In the genomic region with DNA sequence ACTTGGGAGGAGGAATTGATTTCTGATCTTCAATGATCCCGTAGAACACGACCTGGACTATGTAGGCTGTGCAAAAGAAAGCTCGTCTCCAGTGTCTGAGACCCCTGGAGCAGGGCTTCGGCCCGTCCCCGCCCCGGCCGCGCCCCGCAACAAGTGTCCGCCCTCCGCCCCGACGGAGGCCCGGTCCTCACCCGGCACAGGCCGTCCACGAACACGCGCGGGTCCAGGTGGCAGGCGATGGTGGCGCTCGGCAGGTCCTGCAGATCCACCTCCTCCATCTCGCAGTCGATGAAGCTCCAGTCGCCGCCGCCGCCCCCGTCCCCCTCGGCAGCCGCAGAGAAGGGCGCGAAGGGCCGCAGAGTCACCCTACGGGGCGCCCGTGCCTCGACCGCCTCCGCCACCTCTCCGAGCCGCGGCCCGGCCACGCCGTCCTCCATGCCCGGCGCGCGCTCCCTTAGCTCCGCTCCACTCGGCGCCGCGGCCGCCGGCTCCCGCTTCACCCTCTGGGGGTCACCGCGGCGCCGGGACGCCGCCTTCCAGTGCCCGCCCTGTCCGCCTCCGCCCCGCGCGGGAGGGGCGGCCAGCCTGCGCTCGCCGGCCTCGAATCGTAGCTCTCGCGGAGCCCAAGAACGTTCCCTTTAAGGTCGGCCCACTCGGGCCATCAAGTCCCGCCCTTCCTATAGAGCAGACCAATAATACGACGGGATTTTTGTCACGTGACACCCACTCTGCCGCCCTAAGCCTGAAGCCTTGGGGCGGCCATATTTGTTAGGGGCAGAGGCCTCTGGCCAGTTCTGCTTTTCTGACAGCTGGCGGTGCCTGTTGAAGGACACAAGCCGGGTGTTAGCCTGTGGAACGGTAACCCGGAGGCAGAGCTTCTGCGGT, we compare ENCODE assay signal across 8 mouse cellular contexts. TPM values are rescaled to one million over a fixed set of nuclear protein-coding genes. Genes with fewer than 3 reads are reported as not detected.
DNase-seq lines count a peak whose midpoint lies in the region; ATAC-seq and TF ChIP-seq lines count a peak whose summit lies in the region.

No protein-coding gene starts in this region.

- peak overlapping the region; percentile 89 for H3K27ac ChIP-seq in forebrain, embryonic 10.5 days
- H3K27ac ChIP-seq in heart, embryonic 15.5 days = peak overlapping the region; percentile 83
- peak overlapping the region; percentile 59 for H3K27ac ChIP-seq in liver, embryonic 14.5 days
- no peak overlapping the region for H3K27ac ChIP-seq in neural tube, embryonic 11.5 days (ENCODE audit: low read depth, low read length)
- H3K27ac ChIP-seq in stomach, postnatal 0 days (replicated peaks) = peak overlapping the region; percentile 90

- H3K36me3 ChIP-seq in forebrain, embryonic 10.5 days (replicated peaks) = no peaks in the 10 kb centered on the region
- H3K36me3 ChIP-seq in heart, embryonic 15.5 days = no peaks in the 10 kb centered on the region
- no peaks in the 10 kb centered on the region for H3K36me3 ChIP-seq in liver, embryonic 14.5 days (replicated peaks; ENCODE audit: control insufficient read depth, insufficient read depth, low read depth)
- no peaks in the 10 kb centered on the region for H3K36me3 ChIP-seq in neural tube, embryonic 11.5 days (ENCODE audit: control insufficient read depth, insufficient read depth, low read length)
- no peaks in the 10 kb centered on the region for H3K36me3 ChIP-seq in stomach, postnatal 0 days (ENCODE audit: control insufficient read depth, insufficient read depth, low read length)

- peak; percentile 97 for ATAC-seq in heart, embryonic 15.5 days (replicated peaks; ENCODE audit: insufficient number of reproducible peaks, insufficient read depth, low FRiP score, low read depth)
- peak; percentile 99 for ATAC-seq in liver, embryonic 14.5 days (ENCODE audit: insufficient read depth)
- peak; percentile 99 for ATAC-seq in neural tube, embryonic 11.5 days (ENCODE audit: insufficient read depth, low FRiP score, low TSS enrichment)
- ATAC-seq in stomach, postnatal 0 days (ENCODE audit: low FRiP score, low TSS enrichment) = peak; percentile 97

- no peak for TF ChIP-seq EP300 in liver, embryonic 14.5 days (IDR thresholded peaks at IDR 0.05; ENCODE audit: low read depth)
- TF ChIP-seq EP300 in stomach, postnatal 0 days (optimal IDR thresholded peaks at IDR 0.05) = no peak

- H3K4me2 ChIP-seq in heart, embryonic 15.5 days = peak overlapping the region; percentile 82
- peak overlapping the region; percentile 98 for H3K4me2 ChIP-seq in liver, embryonic 14.5 days (ENCODE audit: low read depth)
- peak overlapping the region; percentile 81 for H3K4me2 ChIP-seq in neural tube, embryonic 11.5 days (ENCODE audit: low read depth)
- peak overlapping the region; percentile 86 for H3K4me2 ChIP-seq in stomach, postnatal 0 days (replicated peaks; ENCODE audit: low read depth)

- TF ChIP-seq CTCF in liver, embryonic 14.5 days (IDR thresholded peaks at IDR 0.05; ENCODE audit: low read depth) = peak; percentile 34
- no peak; the same call in none of the 2 replicates for TF ChIP-seq CTCF in stomach, postnatal 0 days (IDR thresholded peaks at IDR 0.05; ENCODE audit: low read depth)

- DNase-seq in CD8-positive naive resting alpha-beta T cell, adult 2 months (ENCODE audit: low read depth in 2 of 2, low spot score in 2 of 2) = peak; percentile 93 to 96
- peak; percentile 97 for DNase-seq in c-Kit-positive CD71-negative TER-119-negative erythroid progenitor cells, embryonic 14.5 days (ENCODE audit: low read depth)
- DNase-seq in forebrain, embryonic 10.5 days (ENCODE audit: extremely low spot score, low spot score) = peak; percentile 95
- peak; percentile 96 to 98 for DNase-seq in kidney, postnatal 25 days
- DNase-seq in liver, embryonic 14.5 days (ENCODE audit: low read depth in 3 of 3, low spot score in 3 of 3) = peak; percentile 97 to 98 (median 97)
- DNase-seq in neural tube, embryonic 11.5 days (ENCODE audit: low spot score) = peak; percentile 98
- peak; percentile 96 for DNase-seq in stomach, postnatal 0 days (ENCODE audit: low spot score)

- H3K9ac ChIP-seq in heart, embryonic 15.5 days = peak overlapping the region; percentile 92
- peak overlapping the region; percentile 86 for H3K9ac ChIP-seq in liver, embryonic 14.5 days (replicated peaks)
- H3K9ac ChIP-seq in neural tube, embryonic 11.5 days (ENCODE audit: low read length) = peak overlapping the region; percentile 75
- H3K9ac ChIP-seq in stomach, postnatal 0 days (ENCODE audit: low read length) = peak overlapping the region; percentile 86

- no peaks in the 10 kb centered on the region for H3K9me3 ChIP-seq in forebrain, embryonic 10.5 days
- no peaks in the 10 kb centered on the region for H3K9me3 ChIP-seq in heart, embryonic 15.5 days (replicated peaks)
- H3K9me3 ChIP-seq in liver, embryonic 14.5 days (ENCODE audit: control insufficient read depth, low read length) = no peaks in the 10 kb centered on the region
- H3K9me3 ChIP-seq in neural tube, embryonic 11.5 days (ENCODE audit: control insufficient read depth, low read length) = no peaks in the 10 kb centered on the region
- H3K9me3 ChIP-seq in stomach, postnatal 0 days (ENCODE audit: control insufficient read depth, low read length) = no peaks in the 10 kb centered on the region

- WGBS in forebrain, embryonic 10.5 days = under 1% methylated on average over 94 of the region's 94 CpGs
- WGBS in heart, embryonic 15.5 days = under 1% methylated on average over 87 of the region's 94 CpGs
- WGBS in liver, embryonic 14.5 days (ENCODE audit: insufficient replicate concordance) = 2% methylated on average over 59 of the region's 94 CpGs
- WGBS in neural tube, embryonic 11.5 days = under 1% methylated on average over 89 of the region's 94 CpGs
- under 1% methylated on average over 78 of the region's 94 CpGs for WGBS in stomach, postnatal 0 days

- H3K27me3 ChIP-seq in forebrain, embryonic 10.5 days (ENCODE audit: poor library complexity, severe bottlenecking) = no peaks in the 10 kb centered on the region
- no peaks in the 10 kb centered on the region for H3K27me3 ChIP-seq in heart, embryonic 15.5 days
- no peaks in the 10 kb centered on the region for H3K27me3 ChIP-seq in liver, embryonic 14.5 days (ENCODE audit: control insufficient read depth, insufficient read depth, low read length)
- H3K27me3 ChIP-seq in neural tube, embryonic 11.5 days (ENCODE audit: control insufficient read depth, insufficient read depth, low read length) = no peaks in the 10 kb centered on the region
- H3K27me3 ChIP-seq in stomach, postnatal 0 days (ENCODE audit: control insufficient read depth, insufficient read depth, low read length) = no peaks in the 10 kb centered on the region

- peaks cover 31% of the 10 kb centered on the region for H3K4me1 ChIP-seq in forebrain, embryonic 10.5 days
- H3K4me1 ChIP-seq in heart, embryonic 15.5 days (replicated peaks) = peaks cover 23% of the 10 kb centered on the region
- peaks cover 15 to 16% of the 10 kb centered on the region in 2 experiments for H3K4me1 ChIP-seq in liver, embryonic 14.5 days (replicated peaks; ENCODE audit: control insufficient read depth in 2 of 2, insufficient read depth in 2 of 2, low read length in 1 of 2)
- peaks cover 14% of the 10 kb centered on the region for H3K4me1 ChIP-seq in neural tube, embryonic 11.5 days (ENCODE audit: control insufficient read depth, insufficient read depth, low read length)
- 0 out of 2 replicates have a peak, but pooled peaks cover 2% of the 10 kb centered on the region for H3K4me1 ChIP-seq in stomach, postnatal 0 days (replicated peaks; ENCODE audit: control insufficient read depth, insufficient read depth)

- peak overlapping the region; percentile 92 for H3K4me3 ChIP-seq in forebrain, embryonic 10.5 days
- peak overlapping the region; percentile 91 for H3K4me3 ChIP-seq in heart, embryonic 15.5 days
- peak overlapping the region; percentile 76 to 87 for H3K4me3 ChIP-seq in liver, embryonic 14.5 days (ENCODE audit: insufficient read depth in 1 of 2, low read depth in 2 of 2, low read length in 2 of 2)
- peak overlapping the region; percentile 84 for H3K4me3 ChIP-seq in neural tube, embryonic 11.5 days (ENCODE audit: low read depth, low read length)
- peak overlapping the region; percentile 87 for H3K4me3 ChIP-seq in stomach, postnatal 0 days (ENCODE audit: low read depth, low read length)

RNA-seq across cellular contexts. Expression of a gene that starts 4.8 kb away (rescaled TPM):
- 34.4 and 34.7 TPM in 2 replicates for polyA plus RNA-seq in forebrain, embryonic 10.5 days (2016; fragmentation: Nextera tagmentation; extraction: Ambion mirVana)
- polyA plus RNA-seq in heart, embryonic 15.5 days (2015; fragmentation: Nextera tagmentation; extraction: Ambion mirVana) = 85.3 and 94.4 TPM in 2 replicates
- polyA plus RNA-seq in liver, embryonic 14.5 days (2012; rRNA removed) = 4.5 and 6.2 TPM in 2 replicates
- 8.7 and 9.8 TPM in 2 replicates for polyA plus RNA-seq in liver, embryonic 14.5 days (2014; fragmentation: Nextera tagmentation; extraction: Ambion mirVana)
- polyA plus RNA-seq in neural tube, embryonic 11.5 days (2014; fragmentation: Nextera tagmentation; extraction: Ambion mirVana) = 45.6 and 48.2 TPM in 2 replicates
- 24.8 and 28.6 TPM in 2 replicates for polyA plus RNA-seq in stomach, postnatal 0 days (2015; fragmentation: Nextera tagmentation; extraction: Ambion mirVana)

RNA-seq across cellular contexts. Expression of a gene that starts 19.7 kb away (rescaled TPM):
- polyA plus RNA-seq in forebrain, embryonic 10.5 days (2016; fragmentation: Nextera tagmentation; extraction: Ambion mirVana) = 4.8 and 5.2 TPM in 2 replicates
- 1.8 and 2.9 TPM in 2 replicates for polyA plus RNA-seq in heart, embryonic 15.5 days (2015; fragmentation: Nextera tagmentation; extraction: Ambion mirVana)
- polyA plus RNA-seq in liver, embryonic 14.5 days (2012; rRNA removed) = 0.14 and 0.28 TPM in 2 replicates
- 0.11 and 0.13 TPM in 2 replicates for polyA plus RNA-seq in liver, embryonic 14.5 days (2014; fragmentation: Nextera tagmentation; extraction: Ambion mirVana)
- polyA plus RNA-seq in neural tube, embryonic 11.5 days (2014; fragmentation: Nextera tagmentation; extraction: Ambion mirVana) = 0.34 and 0.37 TPM in 2 replicates
- polyA plus RNA-seq in stomach, postnatal 0 days (2015; fragmentation: Nextera tagmentation; extraction: Ambion mirVana) = 38.5 and 48.4 TPM in 2 replicates
